Mouse (Mus musculus) forebrain, embryonic 14.5 days (tissue): ENCODE data around the gene Pou2f2. TPM values are rescaled to one million over a fixed set of nuclear protein-coding genes. Genes with fewer than 3 reads are reported as not detected.

Experiments
- ATAC-seq: fragments of 200-750 bp; cut with Nextera tagmentation; 2 replicates; pipeline ENCODE4 v1.8.0; 2017; ENCODE audit warnings: mild to moderate bottlenecking, moderate library complexity
- DNase-seq: peaks from one replicate; pipeline ENCODE4 v3.0.0-alpha.2; 2015; ENCODE audit warnings: low spot score
- H3K27ac ChIP-seq: fragments of 300-500 bp; sonication (generic); 2 replicates; pipeline ENCODE4 v1.5.1; 2014; ENCODE audit warnings: low read depth, mild to moderate bottlenecking, control low read depth, low read length, moderate library complexity
- H3K27me3 ChIP-seq: fragments of 300-500 bp; sonication (generic); replicated peaks from 2 replicates; pipeline ENCODE4 v1.6.1; 2014; ENCODE audit warnings: low read length, control low read depth, mixed read lengths; ENCODE audit not compliant: control insufficient read depth, insufficient read depth
- H3K36me3 ChIP-seq: fragments of 300-500 bp; sonication (generic); 2 replicates; pipeline ENCODE4 v1.6.1; 2014; ENCODE audit warnings: low read length, control low read depth; ENCODE audit not compliant: control insufficient read depth, insufficient read depth
- H3K4me1 ChIP-seq: fragments of 300-500 bp; sonication (generic); 2 replicates; pipeline ENCODE4 v1.6.1; 2014; ENCODE audit warnings: antibody characterized with exemption, low read length, control low read depth; ENCODE audit not compliant: control insufficient read depth, insufficient read depth
- H3K4me2 ChIP-seq: fragments of 300-500 bp; sonication (generic); 2 replicates; pipeline ENCODE4 v1.6.1; 2014; ENCODE audit warnings: mild to moderate bottlenecking, control low read depth, low read length
- H3K4me3 ChIP-seq: fragments of 300-500 bp; sonication (generic); 2 replicates; pipeline ENCODE4 v1.5.1; 2014; ENCODE audit warnings: low read depth, low read length, control low read depth
- H3K9ac ChIP-seq: fragments of 300-500 bp; sonication (generic); 2 replicates; pipeline ENCODE4 v1.6.1; 2014; ENCODE audit warnings: mild to moderate bottlenecking, low read length, control low read depth, moderate library complexity
- H3K9me3 ChIP-seq: fragments of 300-500 bp; sonication (generic); replicated peaks from 2 replicates; pipeline ENCODE4 v1.6.1; 2016; ENCODE audit warnings: low read length, control low read depth, mixed read lengths; ENCODE audit not compliant: control insufficient read depth
- WGBS: fragments of 180-500 bp; shearing (Covaris S2); extraction: QIAGEN DNeasy Blood & Tissue Kit; methylation state at CpG from one replicate; pipeline ENCODE4 v1.1.7; 2014; 5-methylcytosine and 5-hydroxymethylcytosine counted together
- polyA plus RNA-seq: library from polyadenylated mRNA; unstranded; fragments of >200 nt; fragmentation: Nextera tagmentation; extraction: Ambion mirVana; gene quantifications from 2 replicates; pipeline ENCODE4 v1.2.1, GENCODE M21; 2014

Pou2f2 gene
- polyA plus RNA-seq, 1 experiment from 2014 or later: 15.5 TPM

GRCm38 (mm10) chr7:25155469-25156157, 23.9 kb downstream of the Pou2f2 start:
- Histone ChIP-seq H3K36me3 (no peaks in the 10 kb centered on the region), H3K4me1 (peaks cover 48% of the 10 kb centered on the region), H3K27me3 (no peaks in the 10 kb centered on the region), H3K4me2 (no peak overlapping the region), H3K9me3 (no peaks in the 10 kb centered on the region), H3K9ac (no peak overlapping the region), H3K4me3 (no peak overlapping the region), H3K27ac (no peak overlapping the region)
- ATAC-seq: no peak
- no peak for DNase-seq
- 13% methylated on average over 17 of the region's 17 CpGs for WGBS

GRCm38 (mm10) chr7:25154648-25155047, 24.9 kb downstream of the Pou2f2 start:
- 59% methylated on average over 4 of the region's 4 CpGs for WGBS
- peak overlapping the region; percentile 45 for H3K27ac ChIP-seq
- DNase-seq: peak; percentile 32
- H3K4me1 ChIP-seq: peaks cover 55% of the 10 kb centered on the region
- H3K9me3 ChIP-seq: no peaks in the 10 kb centered on the region
- H3K4me3 ChIP-seq: no peak overlapping the region
- H3K4me2 ChIP-seq: no peak overlapping the region; the same call in 1 of the 2 replicates
- ATAC-seq: no peak
- no peaks in the 10 kb centered on the region for H3K36me3 ChIP-seq
- H3K27me3 ChIP-seq: no peaks in the 10 kb centered on the region
- no peak overlapping the region for H3K9ac ChIP-seq

GRCm38 (mm10) chr7:25153841-25154240, 25.7 kb downstream of the Pou2f2 start:
- H3K4me2 ChIP-seq: peak overlapping the region; percentile 20
- no peak for ATAC-seq
- H3K4me3 ChIP-seq: no peak overlapping the region
- WGBS: 31% methylated on average over 7 of the region's 7 CpGs
- no peaks in the 10 kb centered on the region for H3K9me3 ChIP-seq
- H3K27me3 ChIP-seq: no peaks in the 10 kb centered on the region
- H3K4me1 ChIP-seq: peaks cover 55% of the 10 kb centered on the region
- peak overlapping the region; percentile 45 for H3K27ac ChIP-seq
- DNase-seq: no peak
- H3K36me3 ChIP-seq: no peaks in the 10 kb centered on the region
- H3K9ac ChIP-seq: peak overlapping the region; percentile 3; the same call in 1 of the 2 replicates

- ATAC-seq (peak; percentile 36), DNase-seq (peak; percentile 65)
- peak overlapping the region; percentile 52 for H3K9ac ChIP-seq
- peak overlapping the region; percentile 31 for H3K4me2 ChIP-seq
- 19% methylated on average over 10 of the region's 10 CpGs for WGBS
- H3K4me3 ChIP-seq: no peak overlapping the region
- no peaks in the 10 kb centered on the region for H3K36me3 ChIP-seq
- peaks cover 55% of the 10 kb centered on the region for H3K4me1 ChIP-seq
- peak overlapping the region; percentile 80 for H3K27ac ChIP-seq
- H3K9me3 ChIP-seq: no peaks in the 10 kb centered on the region
- H3K27me3 ChIP-seq: no peaks in the 10 kb centered on the region
These were observed 27.5 kb downstream of the Pou2f2 start for GRCm38 (mm10) chr7:25151916-25152556.

GRCm38 (mm10) chr7:25151009-25151408, 28.5 kb downstream of the Pou2f2 start:
- ATAC-seq: no peak
- no peaks in the 10 kb centered on the region for H3K27me3 ChIP-seq
- H3K9ac ChIP-seq: peak overlapping the region; percentile 52
- no peak for DNase-seq
- H3K9me3 ChIP-seq: no peaks in the 10 kb centered on the region
- peak overlapping the region; percentile 80 for H3K27ac ChIP-seq
- no peak overlapping the region for H3K4me3 ChIP-seq
- peaks cover 55% of the 10 kb centered on the region for H3K4me1 ChIP-seq
- peak overlapping the region; percentile 31 for H3K4me2 ChIP-seq
- no peaks in the 10 kb centered on the region for H3K36me3 ChIP-seq
- WGBS: 4% methylated on average over 7 of the region's 7 CpGs

GRCm38 (mm10) chr7:25150151-25150663, 29.3 kb downstream of the Pou2f2 start:
- H3K9me3 ChIP-seq: no peaks in the 10 kb centered on the region
- ATAC-seq (peak; percentile 24), DNase-seq (peak; percentile 41)
- WGBS: 1% methylated on average over 10 of the region's 18 CpGs
- peak overlapping the region; percentile 52 for H3K9ac ChIP-seq
- H3K27ac ChIP-seq: peak overlapping the region; percentile 80
- no peak overlapping the region for H3K4me3 ChIP-seq
- peak overlapping the region; percentile 31 for H3K4me2 ChIP-seq
- H3K36me3 ChIP-seq: no peaks in the 10 kb centered on the region
- no peaks in the 10 kb centered on the region for H3K27me3 ChIP-seq
- H3K4me1 ChIP-seq: peaks cover 50% of the 10 kb centered on the region

GRCm38 (mm10) chr7:25145896-25146295, 33.6 kb downstream of the Pou2f2 start:
- H3K4me3 ChIP-seq: no peak overlapping the region
- H3K9ac ChIP-seq: no peak overlapping the region
- no peak overlapping the region for H3K27ac ChIP-seq
- ATAC-seq (no peak), DNase-seq (no peak)
- WGBS: 6% methylated on average over 10 of the region's 10 CpGs
- H3K4me2 ChIP-seq: no peak overlapping the region
- no peaks in the 10 kb centered on the region for H3K36me3 ChIP-seq
- no peaks in the 10 kb centered on the region for H3K9me3 ChIP-seq
- peaks cover 9% of the 10 kb centered on the region for H3K4me1 ChIP-seq
- no peaks in the 10 kb centered on the region for H3K27me3 ChIP-seq

- ATAC-seq: no peak
- no peak for DNase-seq
- H3K9me3 ChIP-seq: no peaks in the 10 kb centered on the region
- WGBS: 1% methylated on average over 5 of the region's 5 CpGs
- H3K4me1 ChIP-seq: no peaks in the 10 kb centered on the region
- H3K36me3 ChIP-seq: no peaks in the 10 kb centered on the region
- H3K27me3 ChIP-seq: no peaks in the 10 kb centered on the region
- no peak overlapping the region for H3K4me2 ChIP-seq
- no peak overlapping the region for H3K9ac ChIP-seq
- no peak overlapping the region for H3K4me3 ChIP-seq
- no peak overlapping the region for H3K27ac ChIP-seq
These were observed 37.8 kb downstream of the Pou2f2 start for GRCm38 (mm10) chr7:25141761-25142160.

GRCm38 (mm10) chr7:25137553-25137952, 42.0 kb downstream of the Pou2f2 start:
- no peak overlapping the region for H3K4me2 ChIP-seq
- DNase-seq (no peak), ATAC-seq (no peak)
- H3K9ac ChIP-seq: no peak overlapping the region
- H3K27me3 ChIP-seq: peaks cover 7% of the 10 kb centered on the region; the same call in 1 of the 2 replicates
- H3K36me3 ChIP-seq: no peaks in the 10 kb centered on the region
- H3K9me3 ChIP-seq: 0 out of 2 replicates have a peak, but pooled peaks cover 2% of the 10 kb centered on the region
- no peaks in the 10 kb centered on the region for H3K4me1 ChIP-seq
- no peak overlapping the region for H3K4me3 ChIP-seq
- H3K27ac ChIP-seq: no peak overlapping the region
- WGBS: 52% methylated on average over 3 of the region's 3 CpGs
